Mouse (Mus musculus) forebrain, embryonic 15.5 days (tissue): ENCODE measurements at regions not wholly inside any gene's neighbourhood (a gene's known extent, or its start where the extent isn't known, plus 50 kb on each side); places are given as distances from the start of the nearest gene placed in this dataset.
"Not testable (repeated sequence)": the region's sequence is repeated elsewhere in the genome, so short reads cannot be mapped to it uniquely, and the experiment has no call there.

Experiments
- ATAC-seq: fragments of 200-750 bp; cut with Nextera tagmentation; replicated peaks from 2 replicates; pipeline ENCODE4 v1.8.0; 2017; ENCODE audit warnings: mild to moderate bottlenecking, moderate TSS enrichment, moderate library complexity
- H3K27ac ChIP-seq: fragments of 300-500 bp; sonication (generic); replicated peaks from 2 replicates; pipeline ENCODE4 v1.5.1; 2015; ENCODE audit warnings: mild to moderate bottlenecking, inconsistent platforms
- H3K27me3 ChIP-seq: fragments of 300-500 bp; sonication (generic); 2 replicates; pipeline ENCODE4 v1.6.1; 2015; ENCODE audit warnings: inconsistent platforms
- H3K36me3 ChIP-seq: fragments of 300-500 bp; sonication (generic); 2 replicates; pipeline ENCODE4 v1.6.1; 2015; ENCODE audit warnings: mild to moderate bottlenecking, inconsistent platforms
- H3K4me1 ChIP-seq: fragments of 300-500 bp; sonication (generic); 2 replicates; pipeline ENCODE4 v1.6.1; 2015; ENCODE audit warnings: inconsistent platforms
- H3K4me2 ChIP-seq: fragments of 300-500 bp; sonication (generic); replicated peaks from 2 replicates; pipeline ENCODE4 v1.6.1; 2015; ENCODE audit warnings: mild to moderate bottlenecking, inconsistent platforms
- H3K4me3 ChIP-seq: fragments of 300-500 bp; sonication (generic); 2 replicates; pipeline ENCODE4 v1.5.1; 2015; ENCODE audit warnings: mild to moderate bottlenecking, inconsistent platforms
- H3K9ac ChIP-seq: fragments of 300-500 bp; sonication (generic); replicated peaks from 2 replicates; pipeline ENCODE4 v1.6.1; 2015; ENCODE audit warnings: mild to moderate bottlenecking, inconsistent platforms
- H3K9me3 ChIP-seq: fragments of 300-500 bp; sonication (generic); 2 replicates; pipeline ENCODE4 v1.6.1; 2016; ENCODE audit warnings: inconsistent platforms
- WGBS: fragments of 180-500 bp; shearing (Covaris S2); methylation state at CpG from one replicate; pipeline ENCODE4 v1.1.7; 2015; ENCODE audit warnings: mixed read lengths; 5-methylcytosine and 5-hydroxymethylcytosine counted together

- Histone ChIP-seq H3K36me3 (no peaks in the 10 kb centered on the region), H3K4me3 (no peak overlapping the region), H3K9me3 (no peaks in the 10 kb centered on the region), H3K4me2 (peak overlapping the region; percentile 33), H3K4me1 (peaks cover 44% of the 10 kb centered on the region), H3K27ac (peak overlapping the region; percentile 96), H3K27me3 (no peaks in the 10 kb centered on the region), H3K9ac (no peak overlapping the region; the same call in 1 of the 2 replicates)
- 10% methylated on average over 8 of the region's 8 CpGs for WGBS
- ATAC-seq, result peak; percentile 46
These were observed 245.7 kb downstream of the Mef2c start for GRCm38 (mm10) chr13:83749376-83750150.

GRCm38 (mm10) chr13:83750437-83750836 lies 246.6 kb downstream of the Mef2c start:
- no peak overlapping the region for H3K4me3 ChIP-seq
- H3K4me1 ChIP-seq, result peaks cover 36% of the 10 kb centered on the region
- no peak overlapping the region for H3K9ac ChIP-seq
- peak overlapping the region; percentile 96 for H3K27ac ChIP-seq
- ATAC-seq, result no peak
- no peak overlapping the region for H3K4me2 ChIP-seq
- H3K27me3 ChIP-seq, result no peaks in the 10 kb centered on the region
- H3K9me3 ChIP-seq, result no peaks in the 10 kb centered on the region
- no peaks in the 10 kb centered on the region for H3K36me3 ChIP-seq
- WGBS, result 31% methylated on average over 4 of the region's 4 CpGs

DNA sequence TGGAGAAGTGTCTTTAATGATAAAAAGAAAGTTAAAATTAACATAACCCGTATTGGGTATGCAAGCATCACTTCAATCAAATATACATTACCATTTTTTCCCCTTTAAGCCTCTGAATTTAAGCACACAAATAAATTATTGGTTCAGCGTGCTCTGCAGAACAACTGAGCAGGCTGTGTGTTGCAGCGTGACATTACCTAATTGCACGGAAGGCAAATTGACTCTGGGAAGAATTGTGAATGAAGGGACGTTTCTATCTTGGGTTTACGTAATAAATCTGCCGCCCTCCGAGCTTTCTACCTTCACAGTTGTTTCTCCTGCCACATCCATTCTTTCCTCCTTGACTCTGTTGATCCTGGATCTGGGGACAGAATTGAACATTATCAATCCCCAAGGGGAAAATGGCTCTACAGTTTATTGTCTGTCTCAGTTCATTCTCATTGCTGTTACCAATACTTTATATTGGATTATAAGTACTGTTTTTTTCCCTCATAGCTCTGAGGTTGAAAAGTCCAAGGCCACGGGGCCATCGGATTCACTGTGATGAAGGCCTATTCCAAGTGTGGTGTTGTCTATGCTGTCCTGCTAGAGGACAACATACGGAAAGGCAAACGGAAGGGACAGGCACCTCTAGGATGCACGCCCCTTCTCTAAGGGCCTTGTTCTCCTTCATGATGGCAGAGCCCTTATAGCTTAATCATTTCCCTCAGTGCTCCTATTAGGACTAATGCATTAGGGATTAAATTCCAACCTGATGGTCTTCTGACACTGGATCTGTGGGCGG lies 256.7 kb downstream of the Mef2c start:
- no peaks in the 10 kb centered on the region for H3K36me3 ChIP-seq
- no peak overlapping the region for H3K4me2 ChIP-seq
- WGBS, result 71% methylated on average over 14 of the region's 14 CpGs
- H3K4me3 ChIP-seq, result no peak overlapping the region
- H3K9me3 ChIP-seq, result no peaks in the 10 kb centered on the region
- H3K9ac ChIP-seq, result no peak overlapping the region
- no peaks in the 10 kb centered on the region for H3K27me3 ChIP-seq
- H3K4me1 ChIP-seq, result peaks cover 4% of the 10 kb centered on the region; the same call in 1 of the 2 replicates
- no peak overlapping the region for H3K27ac ChIP-seq
- no peak for ATAC-seq

DNA sequence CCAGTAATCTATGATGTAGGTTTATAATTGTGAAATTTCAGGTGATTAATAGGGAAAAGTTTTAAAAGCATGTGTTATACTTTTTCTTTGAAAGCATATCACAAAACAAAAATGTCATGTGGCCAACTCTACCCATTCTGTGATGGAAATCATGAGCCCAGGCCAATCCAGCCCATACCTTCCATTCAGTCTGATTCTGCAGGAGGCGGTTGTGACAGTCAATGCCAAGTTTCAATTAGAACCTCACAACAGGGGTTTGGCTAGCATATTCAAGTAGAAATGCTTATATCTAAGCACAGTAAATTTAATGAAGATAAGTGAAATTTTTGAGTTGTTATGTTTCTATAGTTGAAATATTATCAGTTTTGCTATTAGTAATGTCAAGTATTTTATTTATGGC lies 258.6 kb downstream of the Mef2c start:
- WGBS, result 49% methylated on average over 1 of the region's 1 CpGs
- Histone ChIP-seq H3K27me3 (no peaks in the 10 kb centered on the region), H3K4me2 (no peak overlapping the region), H3K9ac (no peak overlapping the region), H3K4me1 (peaks cover 4% of the 10 kb centered on the region; the same call in 1 of the 2 replicates), H3K36me3 (no peaks in the 10 kb centered on the region), H3K27ac (no peak overlapping the region), H3K4me3 (no peak overlapping the region), H3K9me3 (no peaks in the 10 kb centered on the region)
- ATAC-seq, result no peak; the same call in 1 of the 2 replicates

GRCm38 (mm10) chr13:83763288-83763687 lies 259.5 kb downstream of the Mef2c start:
- not testable (repeated sequence) for H3K9ac ChIP-seq, H3K36me3 ChIP-seq, H3K9me3 ChIP-seq, H3K4me1 ChIP-seq, H3K4me2 ChIP-seq, H3K27me3 ChIP-seq, H3K4me3 ChIP-seq
- H3K27ac ChIP-seq, result peak overlapping the region; percentile 46; the same call in 1 of the 2 replicates
- peak; percentile 62 for ATAC-seq
- WGBS, result 30% methylated on average over 5 of the region's 5 CpGs

- ATAC-seq, result no peak
- Histone ChIP-seq H3K27ac (no peak overlapping the region), H3K36me3 (no peaks in the 10 kb centered on the region)
These were observed 281.8 kb downstream of the Mef2c start for GRCm38 (mm10) chr13:83785643-83786042.

GRCm38 (mm10) chr13:83809535-83809934 lies 305.7 kb downstream of the Mef2c start:
- Histone ChIP-seq H3K36me3 (no peaks in the 10 kb centered on the region), H3K27me3 (no peaks in the 10 kb centered on the region), H3K9ac (no peak overlapping the region), H3K4me2 (no peak overlapping the region), H3K4me3 (no peak overlapping the region), H3K4me1 (no peaks in the 10 kb centered on the region), H3K9me3 (no peaks in the 10 kb centered on the region), H3K27ac (no peak overlapping the region)
- no peak for ATAC-seq
- WGBS, result 69% methylated on average over 1 of the region's 1 CpGs

More at GRCm38 (mm10) chr13:83785643-83786042, 281.8 kb downstream of the Mef2c start:
- Histone ChIP-seq H3K9me3 (no peaks in the 10 kb centered on the region), H3K4me1 (no peaks in the 10 kb centered on the region), H3K4me3 (no peak overlapping the region), H3K27me3 (no peaks in the 10 kb centered on the region), H3K4me2 (no peak overlapping the region), H3K9ac (no peak overlapping the region)

- Histone ChIP-seq H3K4me1 (peaks cover 5% of the 10 kb centered on the region; the same call in 1 of the 2 replicates), H3K36me3 (no peaks in the 10 kb centered on the region), H3K27me3 (no peaks in the 10 kb centered on the region), H3K27ac (no peak overlapping the region; the same call in 1 of the 2 replicates), H3K4me3 (no peak overlapping the region), H3K4me2 (no peak overlapping the region), H3K9me3 (no peaks in the 10 kb centered on the region), H3K9ac (no peak overlapping the region)
- WGBS, result 18% methylated on average over 4 of the region's 4 CpGs
- peak; percentile 67 for ATAC-seq
These were observed 316.5 kb downstream of the Mef2c start for GRCm38 (mm10) chr13:83820291-83820690.

- 51% methylated on average over 3 of the region's 3 CpGs for WGBS
- H3K9me3 ChIP-seq, result no peaks in the 10 kb centered on the region
- H3K36me3 ChIP-seq, result no peaks in the 10 kb centered on the region
- no peaks in the 10 kb centered on the region for H3K27me3 ChIP-seq
- no peak overlapping the region for H3K9ac ChIP-seq
- peaks cover 5% of the 10 kb centered on the region; the same call in 1 of the 2 replicates for H3K4me1 ChIP-seq
- no peak for ATAC-seq
- H3K4me3 ChIP-seq, result no peak overlapping the region
- H3K4me2 ChIP-seq, result no peak overlapping the region
- H3K27ac ChIP-seq, result no peak overlapping the region
These were observed 316.9 kb downstream of the Mef2c start for GRCm38 (mm10) chr13:83820721-83821120.

- Histone ChIP-seq H3K9me3 (no peaks in the 10 kb centered on the region), H3K27me3 (no peaks in the 10 kb centered on the region), H3K9ac (no peak overlapping the region), H3K27ac (no peak overlapping the region), H3K4me1 (peaks cover 5% of the 10 kb centered on the region; the same call in 1 of the 2 replicates), H3K4me3 (no peak overlapping the region), H3K36me3 (no peaks in the 10 kb centered on the region), H3K4me2 (no peak overlapping the region)
- ATAC-seq, result no peak
- WGBS, result 91% methylated on average over 4 of the region's 4 CpGs
These were observed 321.1 kb downstream of the Mef2c start for GRCm38 (mm10) chr13:83824926-83825325.

DNA sequence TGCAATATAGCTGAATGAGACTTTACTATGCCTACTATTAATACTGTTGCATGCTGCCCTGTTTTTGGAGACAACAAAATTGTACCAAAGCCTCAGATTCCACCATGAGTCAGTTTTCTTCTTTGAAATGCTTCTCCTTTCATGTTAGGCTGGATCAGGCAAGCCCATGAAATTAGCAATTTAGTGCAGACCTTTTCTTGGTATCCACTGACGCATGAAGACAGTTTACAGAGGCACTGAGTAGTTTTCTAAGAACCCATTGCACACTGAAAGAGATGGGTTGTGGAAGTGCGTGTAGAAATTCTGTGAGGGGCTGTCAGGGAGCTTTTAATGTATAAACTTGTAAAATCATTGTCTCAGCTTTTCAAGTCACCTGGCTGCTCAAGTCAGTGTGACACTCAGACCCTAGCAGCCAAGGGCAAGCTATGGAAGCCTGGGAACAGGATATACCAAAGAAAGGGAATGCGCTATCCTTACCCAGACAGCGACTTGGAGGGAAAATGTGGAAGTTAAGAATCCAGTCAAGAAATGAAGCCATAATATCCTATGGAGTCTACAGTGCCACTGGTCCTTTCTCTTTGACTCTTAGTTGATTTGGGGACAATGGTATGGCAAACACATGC lies 323.1 kb downstream of the Mef2c start:
- no peaks in the 10 kb centered on the region for H3K9me3 ChIP-seq
- H3K4me3 ChIP-seq, result no peak overlapping the region
- H3K4me1 ChIP-seq, result no peaks in the 10 kb centered on the region
- 0 out of 2 replicates have a peak, but pooled peaks have one; percentile 19 for ATAC-seq
- H3K9ac ChIP-seq, result no peak overlapping the region
- no peaks in the 10 kb centered on the region for H3K36me3 ChIP-seq
- H3K4me2 ChIP-seq, result no peak overlapping the region
- WGBS, result 35% methylated on average over 4 of the region's 4 CpGs
- H3K27me3 ChIP-seq, result no peaks in the 10 kb centered on the region
- H3K27ac ChIP-seq, result no peak overlapping the region
